Mouse (Mus musculus): Measurements from ENCODE around the gene Itsn1.

Itsn1 gene

GRCm38 (mm10) chr16:91876457-91876856, 147.4 kb downstream of the Itsn1 start:
- no peak for DNase-seq

DNA sequence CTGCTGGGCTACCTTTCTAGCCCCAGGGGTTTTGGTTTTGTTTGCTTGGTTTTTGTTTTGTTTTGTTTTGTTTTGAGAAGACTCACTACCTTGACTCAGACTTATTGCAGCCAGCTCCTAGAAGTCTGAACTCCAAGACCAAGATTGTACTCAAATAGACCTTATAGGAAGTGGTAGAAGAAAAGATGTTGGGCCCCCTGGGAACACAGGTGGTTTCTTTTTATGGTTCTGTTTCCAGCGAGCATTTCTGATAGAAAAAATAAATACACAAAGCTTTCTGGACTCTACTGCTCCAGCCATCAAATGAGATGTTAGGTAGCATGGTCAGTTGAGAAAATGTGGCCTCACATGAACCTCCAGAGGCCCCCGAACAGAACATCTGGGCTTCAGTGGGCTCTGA, 150.0 kb downstream of the Itsn1 start:
- no peak for DNase-seq

GRCm38 (mm10) chr16:91880869-91881767, 152.0 kb downstream of the Itsn1 start:
- DNase-seq = no peak

- no peak for DNase-seq
Measured at GRCm38 (mm10) chr16:91882168-91882859, 153.2 kb downstream of the Itsn1 start.

GRCm38 (mm10) chr16:91883636-91884035, 154.6 kb downstream of the Itsn1 start:
- peak; percentile 62 to 66 for DNase-seq

GRCm38 (mm10) chr16:91884196-91884595, 155.1 kb downstream of the Itsn1 start:
- peak; percentile 51 to 59 for DNase-seq

GRCm38 (mm10) chr16:91885389-91886122, 156.5 kb downstream of the Itsn1 start:
- DNase-seq = no peak

DNA sequence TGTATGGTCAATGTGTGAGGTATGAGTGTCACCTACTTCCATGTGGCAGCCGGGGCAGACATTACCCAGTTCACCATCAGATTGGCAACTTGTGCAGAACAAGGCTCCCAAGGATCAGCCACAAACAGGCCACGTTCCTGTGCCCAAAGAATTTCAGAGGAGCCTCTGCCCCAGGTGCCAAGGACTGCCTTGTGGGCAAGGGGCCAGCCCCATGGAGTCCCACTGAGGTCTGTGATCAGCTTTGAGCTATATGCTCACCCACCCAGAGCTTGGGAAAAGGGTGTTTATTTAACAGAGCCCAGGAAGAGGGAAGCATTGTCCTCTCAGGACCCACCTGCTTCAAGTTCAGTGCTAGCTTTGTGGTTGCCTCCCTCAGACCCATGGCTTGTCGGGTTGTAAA, 159.3 kb downstream of the Itsn1 start:
- no peak for DNase-seq

- DNase-seq = peak in 1 of 2 experiments; percentile 53
Measured at GRCm38 (mm10) chr16:91889831-91890230, 160.8 kb downstream of the Itsn1 start.

DNA sequence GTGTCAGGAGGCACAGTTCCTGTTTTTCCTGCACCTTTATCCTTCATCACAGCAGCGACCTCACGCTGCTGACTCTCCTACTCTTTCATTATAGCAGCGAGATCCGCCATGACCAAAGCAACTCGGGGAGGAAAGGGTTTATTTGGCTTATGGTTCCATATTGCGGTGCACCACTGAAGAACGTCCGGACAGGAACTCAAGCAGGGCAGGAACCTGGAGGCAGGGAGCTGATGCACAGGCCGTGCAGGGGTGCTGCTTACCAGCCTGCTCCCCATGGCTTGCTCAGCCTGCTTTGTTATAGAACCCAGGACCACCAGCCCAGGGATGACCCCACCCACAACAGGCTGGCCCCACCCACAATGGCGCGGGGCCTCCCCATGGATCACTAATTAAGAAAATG, 162.1 kb downstream of the Itsn1 start:
- DNase-seq = no peak

- peak; percentile 72 to 77 for DNase-seq
Measured at GRCm38 (mm10) chr16:91896426-91896830, 167.3 kb downstream of the Itsn1 start.

DNA sequence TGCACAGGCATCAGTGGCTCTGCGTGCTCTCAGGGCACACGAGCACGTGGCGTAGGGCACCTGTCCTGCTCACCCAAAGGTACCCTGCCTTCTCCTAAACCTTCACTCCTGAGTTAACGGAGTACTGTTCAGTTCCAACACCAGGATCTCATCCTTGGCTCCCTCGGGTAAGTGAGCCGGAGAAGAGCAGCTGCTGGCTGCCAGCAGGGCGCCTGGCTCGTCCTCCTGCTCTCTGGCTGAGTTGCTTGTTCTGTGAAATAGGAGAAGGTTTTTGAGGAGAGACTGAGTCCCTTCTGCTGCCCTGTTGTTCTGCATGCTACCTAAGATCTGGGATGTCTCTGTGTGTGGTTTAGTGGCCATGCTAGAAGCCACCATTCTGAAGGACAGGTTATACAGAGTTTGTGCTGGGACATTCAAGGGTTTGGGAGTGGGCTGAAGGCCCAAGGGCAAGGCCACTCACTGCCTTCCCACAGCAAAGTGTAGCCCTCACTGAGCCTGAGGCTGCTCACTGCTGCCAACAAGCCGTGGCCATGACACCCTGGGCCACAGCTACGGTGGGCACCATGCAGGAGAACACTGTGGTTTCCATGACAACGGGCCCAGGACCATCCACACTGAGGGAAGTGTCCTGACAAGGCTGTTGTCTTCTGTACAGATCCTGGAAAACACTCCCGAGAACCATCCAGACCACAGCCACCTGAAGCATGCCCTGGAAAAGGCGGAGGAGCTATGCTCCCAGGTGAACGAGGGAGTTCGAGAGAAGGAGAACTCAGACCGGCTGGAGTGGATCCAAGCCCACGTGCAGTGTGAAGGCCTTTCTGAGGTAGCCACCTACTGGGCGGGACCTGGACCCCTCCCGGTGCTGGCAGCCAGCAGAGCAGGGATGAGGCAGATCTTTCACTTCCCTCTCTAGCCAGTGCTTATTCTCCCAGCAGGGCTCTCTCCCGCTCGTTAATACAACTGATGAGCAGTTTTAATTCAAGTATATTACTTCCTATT, 170.1 kb downstream of the Itsn1 start:
- DNase-seq = peak; percentile 58 to 68

DNA sequence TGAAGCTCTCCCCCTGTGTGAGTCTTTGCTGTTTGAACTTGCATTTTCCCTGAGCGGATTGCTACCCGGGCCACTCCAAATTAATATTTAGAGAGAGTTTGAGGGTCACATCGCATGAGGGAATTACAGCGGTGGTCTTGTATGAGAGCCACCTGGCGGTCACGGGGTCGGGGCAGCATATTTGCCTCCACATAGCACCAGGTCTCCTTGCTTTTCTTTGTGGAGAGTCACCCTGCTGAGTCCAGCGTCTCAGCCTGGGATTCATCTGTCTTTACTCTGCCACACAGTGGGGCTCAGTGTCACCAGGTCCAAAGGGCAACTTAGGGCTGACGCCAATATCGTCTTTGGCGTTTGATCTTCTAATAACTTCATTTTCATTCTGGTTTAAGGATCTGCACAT, 171.2 kb downstream of the Itsn1 start:
- no peak for DNase-seq

- DNase-seq = peak; percentile 49 to 56
Measured at GRCm38 (mm10) chr16:91903801-91904506, 174.9 kb downstream of the Itsn1 start.

GRCm38 (mm10) chr16:91905127-91905860, 176.2 kb downstream of the Itsn1 start:
- no peak for DNase-seq

GRCm38 (mm10) chr16:91905987-91906386, 176.9 kb downstream of the Itsn1 start:
- no peak for DNase-seq

GRCm38 (mm10) chr16:91906672-91907071, 177.6 kb downstream of the Itsn1 start:
- no peak for DNase-seq

- peak in 1 of 2 experiments; percentile 39 for DNase-seq
Measured at GRCm38 (mm10) chr16:91907158-91907557, 178.1 kb downstream of the Itsn1 start.

DNA sequence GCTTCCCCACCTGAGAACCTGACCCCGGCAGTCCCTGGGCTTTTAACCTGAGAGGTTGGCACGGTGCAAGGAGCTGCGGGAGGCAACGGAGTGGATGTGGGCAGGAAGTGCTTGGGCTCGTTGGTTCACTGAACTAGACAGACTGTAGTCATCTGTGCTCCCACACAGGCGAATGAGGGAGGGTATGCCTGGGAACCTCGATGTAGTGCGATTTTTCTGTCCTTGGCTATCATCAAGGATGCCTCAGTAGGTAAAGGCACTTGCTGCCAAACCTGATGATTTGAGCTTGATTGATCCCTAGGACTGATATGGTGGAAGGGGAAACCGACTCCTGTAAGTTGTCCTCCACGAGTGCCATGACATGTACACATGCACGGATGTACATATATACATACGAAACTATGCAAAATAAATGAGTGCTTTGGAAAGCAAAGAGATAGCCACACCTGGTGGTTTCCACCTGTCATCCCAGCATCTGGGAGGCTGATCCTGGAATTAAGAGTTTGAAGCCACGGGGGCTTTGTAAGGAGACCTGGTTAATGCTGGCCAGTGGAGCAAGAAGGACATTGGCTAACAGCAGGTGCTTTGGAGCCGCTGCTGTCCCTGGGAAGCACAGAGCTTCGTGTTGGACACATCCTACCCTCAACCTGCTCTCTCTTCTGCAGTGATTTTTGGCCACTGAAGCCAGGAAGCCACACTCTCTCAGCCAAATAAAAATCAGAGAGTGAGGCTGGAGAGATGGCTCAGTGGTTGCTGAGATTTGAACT, 180.7 kb downstream of the Itsn1 start:
- no peak for DNase-seq

DNA sequence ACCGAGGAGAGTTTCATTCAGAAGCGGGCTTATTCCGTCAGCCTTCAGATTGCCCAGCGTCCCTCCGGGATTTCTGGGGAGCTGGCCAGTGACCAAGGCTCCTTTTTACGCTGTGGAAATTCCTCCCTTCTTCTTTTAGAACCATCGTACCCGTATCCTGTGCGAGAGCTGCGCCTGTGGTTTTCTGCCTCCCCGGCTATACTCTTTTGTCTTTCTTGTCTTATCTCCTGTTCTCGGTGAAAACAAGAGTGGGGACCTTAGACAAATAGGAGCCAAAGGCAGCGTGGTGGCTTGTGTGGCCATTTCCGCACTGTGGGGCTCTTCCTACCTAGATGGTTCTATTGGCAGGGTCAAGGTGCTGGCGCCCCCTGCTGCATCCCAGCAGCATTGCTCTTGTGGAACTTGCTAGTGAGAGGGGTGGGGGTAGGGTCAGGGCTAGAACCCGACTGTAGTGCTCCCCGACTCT, 188.6 kb downstream of the Itsn1 start:
- DNase-seq = peak; percentile 90 to 91
